Mouse (Mus musculus) left cerebral cortex, adult 18-20 months (tissue): Measurements from ENCODE around the gene Slc13a4. TPM values are rescaled to one million over a fixed set of nuclear protein-coding genes. Genes with fewer than 3 reads are reported as not detected.
A peak's percentile ranks its signal among the peaks of the same experiment; 100 is the strongest.

Source experiments
- DNase-seq, 2 experiments: peaks; one replicate each; pipeline ENCODE4 v3.0.0; 2021 to 2022; ENCODE audit warnings: low spot score in 2 of 2, mixed read lengths in 1 of 2
- total RNA-seq, 2 experiments: library from RNA; stranded (reverse); gene quantifications; 2 replicates each; pipeline ENCODE4 v1.2.3; 2021

Slc13a4 gene
- total RNA-seq, 2 experiments from 2014 or later: 16.4 to 16.6 TPM

- DNase-seq: no peak
Observed at GRCm38 (mm10) chr6:35303355-35303900, 4.5 kb downstream of the Slc13a4 start.

DNA sequence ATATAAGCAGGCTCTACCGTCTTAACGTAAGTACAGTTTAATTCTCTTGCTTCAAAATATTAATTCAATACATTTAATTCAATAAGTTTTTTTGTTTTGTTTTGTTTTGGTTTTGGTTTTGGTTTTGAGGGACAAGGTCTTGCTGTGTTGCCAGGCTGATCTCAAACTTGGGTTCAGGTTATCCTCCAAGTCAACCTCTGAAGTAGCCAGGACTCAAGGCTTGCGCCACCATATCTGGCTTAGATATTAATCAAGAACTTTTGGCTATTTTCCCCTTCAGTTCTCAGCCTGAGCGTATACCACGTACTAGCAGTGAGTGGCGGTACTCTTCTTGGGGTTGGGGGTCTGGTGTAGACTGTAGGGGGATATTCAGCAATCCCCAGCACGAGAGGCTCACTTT is 5.3 kb downstream of the Slc13a4 start:
- DNase-seq: no peak

DNA sequence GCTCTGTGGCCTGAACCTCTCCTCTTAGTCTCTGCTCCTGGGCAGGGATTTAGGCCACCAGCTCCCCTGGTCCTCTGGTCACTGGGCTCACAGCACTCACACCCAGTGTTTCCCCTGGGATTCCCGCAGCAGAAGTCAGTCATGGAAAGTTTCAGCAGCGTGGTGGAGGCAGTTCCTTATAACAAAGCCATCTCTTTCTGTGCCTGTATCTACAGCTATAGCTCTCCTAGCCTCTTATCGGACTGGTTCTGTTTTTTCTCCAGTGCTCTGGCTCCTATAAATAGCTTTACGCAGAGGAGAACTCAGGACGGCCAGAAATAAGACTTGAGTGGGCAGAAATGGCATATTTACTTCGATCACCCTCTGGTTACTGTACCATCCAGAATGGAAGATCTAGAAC is 9.6 kb downstream of the Slc13a4 start:
- no peak for DNase-seq

- DNase-seq: no peak
Observed at GRCm38 (mm10) chr6:35297516-35298227, 10.3 kb downstream of the Slc13a4 start.

DNA sequence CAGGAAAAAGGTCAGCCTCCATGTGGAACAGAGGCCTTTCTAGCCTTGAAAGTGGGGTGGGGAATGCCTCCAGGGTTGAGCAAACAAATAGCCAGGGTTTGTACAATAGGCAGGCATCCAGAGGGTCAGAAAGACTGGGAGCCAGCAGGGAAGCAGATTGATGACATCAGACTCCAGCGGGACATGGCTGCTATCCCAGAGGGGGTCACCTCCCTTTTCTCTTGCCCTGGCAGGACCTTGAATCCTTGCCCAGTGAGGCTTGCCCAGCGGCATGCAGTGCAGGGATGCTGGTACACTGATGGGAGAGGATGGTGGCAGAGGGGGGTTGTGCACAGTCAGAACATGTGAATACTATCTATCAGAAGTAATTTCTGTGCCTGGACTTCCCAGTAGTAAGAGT is 10.9 kb downstream of the Slc13a4 start:
- no peak for DNase-seq

- no peak for DNase-seq
Observed at GRCm38 (mm10) chr6:35294964-35295363, 13.0 kb downstream of the Slc13a4 start.

GRCm38 (mm10) chr6:35289676-35290075 is 18.3 kb downstream of the Slc13a4 start:
- no peak for DNase-seq

GRCm38 (mm10) chr6:35288920-35289319 is 19.0 kb downstream of the Slc13a4 start:
- no peak for DNase-seq

DNA sequence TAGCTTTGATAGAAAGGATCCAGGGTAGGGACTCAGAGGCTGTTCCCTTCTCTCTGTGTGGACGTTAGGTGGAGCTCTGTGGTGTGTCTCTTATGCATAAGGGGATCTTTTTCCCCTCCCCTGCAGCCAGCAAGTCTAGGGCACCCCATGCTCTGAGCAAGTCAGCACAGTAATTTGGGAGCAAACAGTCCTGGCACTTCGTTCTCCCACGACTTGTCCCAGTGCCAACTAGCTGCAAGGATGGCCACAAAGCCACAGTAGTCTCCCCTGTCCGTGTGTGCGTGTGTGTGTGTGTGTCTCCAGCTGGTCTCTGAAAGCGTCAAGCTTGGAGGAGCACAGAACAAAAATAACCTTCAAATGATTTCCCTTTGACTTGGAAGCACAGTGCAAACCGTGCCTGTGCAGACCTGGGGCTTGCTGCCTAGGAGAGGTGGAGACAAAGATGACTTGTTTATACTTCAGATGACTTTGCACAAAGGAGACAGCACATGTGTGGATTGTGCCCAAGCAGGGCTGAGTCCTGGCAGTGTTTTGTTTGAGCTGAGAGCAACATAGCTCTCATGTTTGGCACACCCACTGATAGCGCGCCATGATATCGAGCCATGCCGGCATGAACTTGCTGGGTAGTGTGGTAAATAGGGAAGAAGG is 19.7 kb downstream of the Slc13a4 start:
- DNase-seq: peak; percentile 33 to 65

DNA sequence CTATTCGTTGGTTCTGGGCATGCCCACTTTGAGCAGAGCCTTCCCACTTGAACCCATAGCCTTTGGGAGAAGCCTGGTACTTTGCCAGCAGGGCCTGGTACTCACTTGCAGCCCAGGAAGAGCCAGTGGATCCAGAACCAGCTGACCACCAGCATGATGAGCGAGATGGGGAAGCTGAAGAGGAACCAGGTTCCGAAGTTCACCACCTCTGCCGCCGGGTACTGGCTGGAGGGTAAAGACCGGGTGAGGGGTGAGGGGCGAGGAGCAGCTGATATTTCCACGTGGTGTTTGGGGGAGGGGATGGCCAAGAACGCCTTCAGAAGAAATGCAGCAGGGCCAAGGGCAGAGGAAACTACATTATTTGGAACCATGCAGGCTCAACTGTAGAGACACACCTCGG is 28.6 kb downstream of the Slc13a4 start:
- no peak for DNase-seq

DNA sequence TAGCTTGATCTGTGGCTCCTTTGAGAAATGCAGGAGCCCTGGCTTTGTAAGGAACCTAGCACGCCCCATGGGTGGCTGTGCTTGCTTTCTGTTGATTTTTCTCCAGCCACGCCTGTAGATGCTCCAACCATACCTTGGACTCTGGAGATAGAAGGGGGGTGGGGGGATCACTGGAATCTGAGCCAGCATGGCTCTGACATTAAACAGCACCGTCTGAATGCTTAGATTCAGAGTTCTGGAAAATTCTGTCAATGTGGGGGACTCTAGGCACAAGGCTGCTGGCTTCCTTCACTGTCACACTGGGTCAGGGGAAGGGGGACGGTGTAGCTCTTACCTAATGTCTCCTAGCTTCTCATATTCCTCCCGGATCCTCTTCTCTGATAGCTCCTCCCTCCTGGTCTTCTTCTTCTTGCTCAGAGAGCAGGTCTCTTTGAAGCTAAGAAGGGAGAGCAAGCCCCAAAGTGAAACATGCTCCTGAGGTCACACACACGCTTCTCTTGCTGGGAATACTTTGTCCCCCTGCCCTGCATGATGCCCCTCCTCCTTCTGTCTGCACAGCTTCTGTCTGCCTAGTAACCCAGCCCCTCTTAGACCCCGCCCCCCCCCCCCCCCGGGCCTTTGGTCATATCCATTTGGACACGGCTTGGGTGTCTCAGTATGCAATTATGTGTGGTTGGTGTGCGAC is 29.9 kb downstream of the Slc13a4 start:
- DNase-seq: no peak

DNA sequence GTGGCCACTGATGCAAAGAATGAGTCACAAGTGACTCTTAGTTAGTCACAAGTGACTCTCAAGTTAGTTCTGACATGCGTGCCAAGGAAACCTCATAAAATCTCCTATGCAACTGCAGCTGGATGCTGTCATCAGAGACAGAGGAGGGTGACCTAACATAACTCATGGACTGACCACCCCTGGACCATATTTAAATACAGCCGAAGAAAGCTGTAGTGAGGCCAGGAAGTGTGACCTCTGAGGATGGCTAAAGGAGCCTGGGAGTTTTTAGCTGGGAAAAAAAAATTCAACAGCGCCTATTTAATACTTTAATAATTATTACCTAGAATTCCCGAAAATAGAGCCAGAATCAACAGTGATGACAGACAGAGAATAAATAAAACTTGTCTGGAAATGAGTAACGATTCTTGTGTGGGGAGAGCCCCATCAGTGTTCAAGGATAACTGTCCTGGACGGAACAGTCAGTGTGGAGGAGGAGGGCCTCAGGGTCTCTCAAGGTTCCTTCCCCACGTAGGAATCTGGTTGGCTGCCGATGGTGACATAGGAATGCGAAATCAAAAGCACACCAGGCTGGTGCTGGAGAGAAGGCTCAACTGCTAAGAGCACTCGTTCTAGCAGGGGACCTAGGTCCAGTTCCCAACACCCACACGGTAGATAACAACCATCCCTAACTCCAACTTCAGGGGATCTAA is 34.4 kb downstream of the Slc13a4 start:
- no peak for DNase-seq

DNA sequence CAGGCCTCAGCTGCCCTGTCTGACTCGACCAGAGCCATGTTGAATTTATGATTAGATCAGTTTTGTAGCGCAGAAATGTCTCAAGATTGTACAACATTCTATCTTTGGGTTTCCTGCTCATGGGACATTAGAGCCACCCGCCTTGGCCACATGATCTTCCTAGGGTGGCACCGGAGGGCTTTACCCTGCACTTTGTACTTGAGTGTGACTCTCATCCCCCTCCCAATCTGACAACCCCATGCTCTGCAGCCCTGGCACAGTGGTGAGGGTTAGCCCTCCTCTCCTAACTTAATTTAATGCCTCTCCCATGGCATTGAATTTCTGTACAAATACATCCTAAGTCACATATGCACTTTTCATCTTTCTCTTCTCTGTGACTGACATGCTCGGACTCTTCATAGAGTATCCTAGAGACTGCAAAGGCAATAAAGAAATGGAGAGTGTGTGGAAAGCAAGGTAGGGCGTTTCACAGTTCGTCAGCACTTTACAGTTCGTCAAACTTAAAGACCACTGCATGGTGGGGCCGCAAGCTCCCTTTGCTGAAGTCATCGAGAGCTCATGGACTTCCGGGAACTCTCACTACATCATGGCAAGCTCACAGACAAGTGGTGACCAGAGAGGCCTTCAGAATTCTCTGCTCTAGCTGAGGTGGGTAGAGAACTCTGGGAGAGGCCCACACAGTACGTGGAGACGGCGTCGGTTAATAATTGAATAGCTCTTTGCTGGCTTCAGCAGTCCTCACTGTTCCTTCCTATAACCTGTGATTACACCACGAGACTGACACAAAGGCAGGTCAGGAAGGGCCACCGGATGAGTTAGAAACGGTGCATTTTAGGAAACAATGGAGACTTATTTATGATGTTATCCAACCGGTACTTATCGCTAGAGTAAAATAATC is 35.8 kb downstream of the Slc13a4 start:
- no peak for DNase-seq

DNA sequence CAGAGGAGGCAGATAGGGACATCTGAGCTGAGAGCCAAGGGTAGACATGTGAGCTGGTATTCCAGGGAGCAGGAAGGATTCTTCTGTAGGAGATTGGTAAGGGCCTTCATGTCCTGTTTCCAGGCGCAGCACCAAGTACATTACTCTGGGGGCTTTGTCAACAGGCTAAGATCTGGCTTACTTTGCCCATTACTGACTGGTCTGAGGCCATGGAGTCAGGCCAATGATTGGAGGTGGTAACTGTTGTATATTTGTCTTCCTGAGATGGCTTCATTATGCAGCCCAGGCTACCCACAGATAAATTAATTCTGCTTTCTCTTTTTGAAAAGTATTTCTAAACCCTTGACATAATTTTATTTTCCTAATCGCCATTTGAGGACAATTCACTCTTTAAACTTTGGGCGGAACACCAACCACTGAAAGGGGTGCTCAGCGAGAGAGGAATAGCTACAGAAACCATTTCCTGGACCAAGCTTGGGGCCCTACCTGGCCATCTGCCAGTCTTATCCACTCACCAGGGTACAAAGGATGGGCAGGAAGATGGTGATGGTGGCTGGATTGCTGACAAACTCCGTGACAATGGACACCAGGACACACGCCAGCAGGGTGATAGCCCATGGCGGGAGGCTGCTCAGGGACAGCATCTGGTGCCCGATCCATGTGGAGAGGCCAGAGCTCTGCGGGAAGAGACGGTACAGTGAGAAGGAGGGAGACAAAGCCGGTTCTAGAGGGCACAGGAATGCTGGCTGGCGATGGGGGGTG is 36.7 kb downstream of the Slc13a4 start:
- DNase-seq: no peak

- no peak for DNase-seq
Observed at GRCm38 (mm10) chr6:35269643-35270042, 38.3 kb downstream of the Slc13a4 start.

DNA sequence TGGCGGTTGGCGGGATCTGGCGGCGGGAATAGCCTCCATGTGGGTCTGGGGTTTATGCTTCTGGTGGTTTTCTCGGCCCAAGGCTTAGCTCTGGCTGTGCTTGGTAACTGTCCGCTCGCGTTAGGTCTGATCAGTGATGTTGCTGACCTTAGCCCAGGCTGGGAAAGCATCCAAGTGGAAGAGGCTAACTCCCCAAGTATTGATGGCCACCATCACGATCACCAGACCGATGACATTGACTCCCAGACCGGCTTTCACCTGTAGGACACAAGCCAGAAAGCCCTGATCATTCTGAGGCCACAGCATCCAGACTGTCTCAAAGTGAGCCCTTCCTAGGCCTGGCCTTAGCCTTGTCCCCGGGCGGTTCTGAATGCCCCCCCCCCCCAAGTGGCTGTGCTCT is 39.2 kb downstream of the Slc13a4 start:
- no peak for DNase-seq

GRCm38 (mm10) chr6:35265580-35266278 is 42.2 kb downstream of the Slc13a4 start:
- DNase-seq: no peak

DNA sequence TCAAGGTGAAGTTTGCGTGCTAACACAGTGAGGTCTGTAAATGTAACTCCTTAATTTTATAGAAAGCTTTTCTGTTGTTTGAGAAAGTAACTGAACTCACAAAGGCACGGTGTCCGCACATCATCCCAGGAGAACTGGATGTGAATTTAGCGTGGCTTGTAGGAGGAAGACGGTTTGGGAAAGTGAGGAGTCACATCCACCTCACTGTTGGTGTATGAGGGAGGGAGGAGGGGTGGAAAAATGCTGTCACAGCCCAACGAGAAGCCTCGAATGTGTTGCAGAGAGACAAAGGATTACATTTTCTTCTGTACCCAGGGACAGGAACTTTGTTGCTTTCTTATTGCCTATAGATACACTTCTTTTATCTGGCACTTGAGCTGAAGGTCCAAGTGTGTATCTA is 47.4 kb downstream of the Slc13a4 start:
- no peak for DNase-seq

GRCm38 (mm10) chr6:35259526-35259925 is 48.4 kb downstream of the Slc13a4 start:
- no peak for DNase-seq
